Mouse (Mus musculus) MEL (cell line): ENCODE data around the gene Fam107b. TPM values are rescaled to one million over a fixed set of nuclear protein-coding genes. Genes with fewer than 3 reads are reported as not detected.

Source experiments
- DNase-seq: peaks from one replicate; pipeline ENCODE4 v3.0.0; 2011; ENCODE audit warnings: low read depth, low spot score
- H3K27ac ChIP-seq: 2 replicates; pipeline ENCODE4 v1.5.1; 2012; ENCODE audit warnings: low read depth, mild to moderate bottlenecking, control low read depth, low read length, moderate library complexity; ENCODE audit not compliant: control insufficient read depth
- H3K27me3 ChIP-seq, 2 experiments: fragments of 150-350 bp in 1 of 2; sonication (generic) in 1 of 2; 2 replicates each; pipeline ENCODE4 v1.6.1; 2012; ENCODE audit warnings: low read length in 2 of 2, mild to moderate bottlenecking in 2 of 2, improper control_type of control experiment in 1 of 2, moderate library complexity in 1 of 2; ENCODE audit not compliant: insufficient read depth in 2 of 2, control insufficient read depth in 1 of 2
- H3K36me3 ChIP-seq, 2 experiments: 2 replicates each; pipeline ENCODE4 v1.6.1; 2012 to 2014; ENCODE audit warnings: low read length in 2 of 2, improper control_type of control experiment in 1 of 2, inconsistent platforms in 1 of 2, mild to moderate bottlenecking in 1 of 2; ENCODE audit not compliant: insufficient read depth in 2 of 2, control insufficient read depth in 1 of 2
- H3K4me1 ChIP-seq, 2 experiments: fragments of 150-350 bp in 1 of 2; sonication (generic) in 1 of 2; 2 replicates each; pipeline ENCODE4 v1.6.1; 2012; ENCODE audit warnings: low read length in 2 of 2, improper control_type of control experiment in 1 of 2, mild to moderate bottlenecking in 1 of 2; ENCODE audit not compliant: insufficient read depth in 2 of 2, control insufficient read depth in 1 of 2
- H3K4me3 ChIP-seq, 2 experiments: fragments of 150-350 bp in 1 of 2; sonication (generic) in 1 of 2; 2 replicates each; pipeline ENCODE4 v1.5.1; 2012; ENCODE audit warnings: low read depth in 2 of 2, low read length in 2 of 2, mild to moderate bottlenecking in 2 of 2, moderate library complexity in 2 of 2, control low read depth in 1 of 2, improper control_type of control experiment in 1 of 2; ENCODE audit not compliant: control insufficient read depth in 1 of 2, insufficient read depth in 1 of 2
- H3K79me2 ChIP-seq: 2 replicates; pipeline ENCODE4 v1.6.1; 2012; ENCODE audit warnings: mild to moderate bottlenecking, low read length, moderate library complexity; ENCODE audit not compliant: control insufficient read depth, poor library complexity, insufficient read depth
- H3K9ac ChIP-seq: 2 replicates; pipeline ENCODE4 v1.6.1; 2012; ENCODE audit warnings: low read depth, mild to moderate bottlenecking, control low read depth, low read length, moderate library complexity; ENCODE audit not compliant: control insufficient read depth, poor library complexity, severe bottlenecking
- H3K9me3 ChIP-seq: fragments of 150-350 bp; sonication (generic); replicated peaks from 2 replicates; pipeline ENCODE4 v1.6.1; 2012; ENCODE audit warnings: mild to moderate bottlenecking, low read length, improper control_type of control experiment, moderate library complexity; ENCODE audit not compliant: insufficient read depth
- CHD1 ChIP-seq: IDR thresholded peaks from 2 replicates; pipeline ENCODE4 v1.6.1; 2012; ENCODE audit warnings: low read depth, mild to moderate bottlenecking, inconsistent platforms, low read length, improper control_type of control experiment
- CTCF ChIP-seq, 3 experiments: IDR thresholded peaks in 2 of 3; conservative IDR thresholded peaks in 1 of 3; 2 replicates each; pipeline ENCODE4 v1.5.1; 2011 to 2012; ENCODE audit warnings: low read length in 3 of 3, low read depth in 2 of 3, mild to moderate bottlenecking in 2 of 3, improper control_type of control experiment in 1 of 3, inconsistent platforms in 1 of 3, mixed read lengths in 1 of 3, moderate library complexity in 1 of 3; ENCODE audit not compliant: control insufficient read depth in 1 of 3, insufficient read depth in 1 of 3, poor library complexity in 1 of 3, severe bottlenecking in 1 of 3
- EP300 ChIP-seq, 2 experiments: IDR thresholded peaks; 2 replicates each; pipeline ENCODE4 v1.6.1; 2011; ENCODE audit warnings: improper control_type of control experiment in 2 of 2, low read length in 2 of 2, low read depth in 1 of 2, mild to moderate bottlenecking in 1 of 2
- ETS1 ChIP-seq: IDR thresholded peaks from 2 replicates; pipeline ENCODE4 v1.6.1; 2012; ENCODE audit warnings: low read depth, mild to moderate bottlenecking, inconsistent platforms, low read length, improper control_type of control experiment, moderate library complexity
- GATA1 ChIP-seq: IDR thresholded peaks from 2 replicates; pipeline ENCODE4 v1.6.1; 2011; ENCODE audit warnings: low read depth, low read length, improper control_type of control experiment
- MAFK ChIP-seq: IDR thresholded peaks from 2 replicates; pipeline ENCODE4 v1.6.1; 2011; ENCODE audit warnings: low read depth, mild to moderate bottlenecking, low read length, improper control_type of control experiment, borderline replicate concordance
- MXI1 ChIP-seq: IDR thresholded peaks from 2 replicates; pipeline ENCODE4 v1.6.1; 2011; ENCODE audit warnings: mild to moderate bottlenecking, low read depth, low read length, improper control_type of control experiment
- MYC ChIP-seq: IDR thresholded peaks from 2 replicates; pipeline ENCODE4 v1.6.1; 2011; ENCODE audit warnings: low read depth, mild to moderate bottlenecking, low read length, improper control_type of control experiment, moderate library complexity
- NELFE ChIP-seq: IDR thresholded peaks from 2 replicates; pipeline ENCODE4 v1.6.1; 2011; ENCODE audit warnings: low read depth, low read length, improper control_type of control experiment
- POLR2A ChIP-seq, 2 experiments: IDR thresholded peaks; 2 replicates each; pipeline ENCODE4 v1.6.1; 2011 to 2012; ENCODE audit warnings: low read length in 2 of 2, mild to moderate bottlenecking in 2 of 2, control low read depth in 1 of 2, improper control_type of control experiment in 1 of 2, low read depth in 1 of 2, moderate library complexity in 1 of 2; ENCODE audit not compliant: control insufficient read depth in 1 of 2, insufficient read depth in 1 of 2, poor library complexity in 1 of 2
- RCOR1 ChIP-seq: IDR thresholded peaks from 2 replicates; pipeline ENCODE4 v1.6.1; 2012; ENCODE audit warnings: low read depth, mild to moderate bottlenecking, inconsistent platforms, low read length, improper control_type of control experiment
- SIN3A ChIP-seq: IDR thresholded peaks from 2 replicates; pipeline ENCODE4 v1.6.1; 2012; ENCODE audit warnings: low read length, improper control_type of control experiment, inconsistent platforms
- SMC3 ChIP-seq: IDR thresholded peaks from 2 replicates; pipeline ENCODE4 v1.6.1; 2011; ENCODE audit warnings: low read depth, low read length, improper control_type of control experiment
- TAL1 ChIP-seq: IDR thresholded peaks from 2 replicates; pipeline ENCODE4 v1.6.1; 2012; ENCODE audit warnings: mild to moderate bottlenecking, inconsistent platforms, low read length, moderate library complexity, mixed read lengths
- TCF12 ChIP-seq: IDR thresholded peaks from 2 replicates; pipeline ENCODE4 v1.6.1; 2014; ENCODE audit warnings: low read depth, mild to moderate bottlenecking, inconsistent platforms, low read length, improper control_type of control experiment, moderate library complexity
- UBTF ChIP-seq: IDR thresholded peaks from 2 replicates; pipeline ENCODE4 v1.6.1; 2012; ENCODE audit warnings: low read depth, mild to moderate bottlenecking, inconsistent platforms, low read length, improper control_type of control experiment, moderate library complexity, borderline replicate concordance; ENCODE audit not compliant: insufficient read depth
- USF1 ChIP-seq: IDR thresholded peaks from 2 replicates; pipeline ENCODE4 v1.6.1; 2014; ENCODE audit warnings: low read depth, mild to moderate bottlenecking, inconsistent platforms, low read length, improper control_type of control experiment, moderate library complexity
- USF2 ChIP-seq, 2 experiments: IDR thresholded peaks; 2 replicates each; pipeline ENCODE4 v1.6.1; 2011 to 2012; ENCODE audit warnings: improper control_type of control experiment in 2 of 2, low read length in 2 of 2, borderline replicate concordance in 1 of 2, inconsistent platforms in 1 of 2, low read depth in 1 of 2, mild to moderate bottlenecking in 1 of 2; ENCODE audit not compliant: insufficient read depth in 1 of 2
- ZC3H11A ChIP-seq: IDR thresholded peaks from 2 replicates; pipeline ENCODE4 v1.6.1; 2012; ENCODE audit warnings: low read depth, mild to moderate bottlenecking, inconsistent platforms, low read length, improper control_type of control experiment
- polyA plus RNA-seq, 2 experiments: library from polyadenylated mRNA; stranded (reverse) in 1 of 2; unstranded in 1 of 2; fragments of >175 nt in 1 of 2; fragments of >200 nt in 1 of 2; gene quantifications; 2 replicates each; pipeline versions ENCODE4 v1.2.1 to v1.2.4; 2012; ENCODE audit warnings: low replicate concordance in 2 of 2, low read depth in 1 of 2; ENCODE audit not compliant: insufficient read length in 2 of 2, insufficient read depth in 1 of 2, missing spikeins in 1 of 2
- total RNA-seq: library from RNA; depleted of rRNA; stranded (reverse); fragments of 300-350 nt; gene quantifications from 2 replicates; pipeline ENCODE4 v1.2.3, GENCODE M21; 2012

Fam107b gene
- total and polyA plus RNA-seq, 3 experiments = 10.0 to 15.5 TPM; not detected in 1

DNA sequence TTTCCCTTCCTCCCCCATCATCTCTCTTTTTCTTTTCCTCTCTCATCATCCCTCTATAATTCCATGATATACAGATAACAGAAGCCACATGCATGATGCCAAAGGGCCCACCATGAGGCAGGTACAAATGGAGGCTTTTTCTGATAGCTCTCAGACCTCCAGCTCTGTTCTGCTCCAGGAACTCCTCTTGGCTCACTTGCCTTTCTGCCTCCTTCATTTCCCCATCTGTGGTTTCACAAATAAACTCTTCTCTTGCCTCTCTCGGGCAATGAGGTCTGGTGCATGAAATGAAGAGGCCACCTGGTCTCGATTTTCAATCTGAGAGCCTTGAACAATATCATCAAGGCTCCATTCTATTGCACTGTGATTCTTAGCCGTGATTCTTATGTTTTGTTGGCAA lies 30.1 kb downstream of the Fam107b start:
- Histone ChIP-seq H3K4me1 (peaks cover 0 to 4% of the 10 kb centered on the region in 2 experiments; a peak in 1 of 4 replicates), H3K27ac (no peak overlapping the region), H3K27me3 (no peaks in the 10 kb centered on the region), H3K36me3 (peaks cover 0 to 2% of the 10 kb centered on the region in 2 experiments; a peak in 1 of 4 replicates), H3K79me2 (no peaks in the 10 kb centered on the region), H3K4me3 (no peak overlapping the region), H3K9ac (no peak overlapping the region), H3K9me3 (no peaks in the 10 kb centered on the region)
- no peak for DNase-seq
- TF ChIP-seq GATA1 = no peak
- TF ChIP-seq USF1 = no peak
- no peak for TF ChIP-seq SMC3
- no peak for TF ChIP-seq CHD1
- TF ChIP-seq MXI1 = no peak
- no peak for TF ChIP-seq SIN3A
- no peak for TF ChIP-seq NELFE
- TF ChIP-seq MAFK = no peak
- TF ChIP-seq EP300 (IDR thresholded peaks at IDR 0.05; ENCODE audit: low read depth in 1 of 2, low read length in 2 of 2) = no peak
- TF ChIP-seq POLR2A (IDR thresholded peaks at IDR 0.05; ENCODE audit: control insufficient read depth in 1 of 2, insufficient read depth in 1 of 2, low read depth in 1 of 2, low read length in 2 of 2, poor library complexity in 1 of 2) = no peak
- no peak for TF ChIP-seq TAL1

DNA sequence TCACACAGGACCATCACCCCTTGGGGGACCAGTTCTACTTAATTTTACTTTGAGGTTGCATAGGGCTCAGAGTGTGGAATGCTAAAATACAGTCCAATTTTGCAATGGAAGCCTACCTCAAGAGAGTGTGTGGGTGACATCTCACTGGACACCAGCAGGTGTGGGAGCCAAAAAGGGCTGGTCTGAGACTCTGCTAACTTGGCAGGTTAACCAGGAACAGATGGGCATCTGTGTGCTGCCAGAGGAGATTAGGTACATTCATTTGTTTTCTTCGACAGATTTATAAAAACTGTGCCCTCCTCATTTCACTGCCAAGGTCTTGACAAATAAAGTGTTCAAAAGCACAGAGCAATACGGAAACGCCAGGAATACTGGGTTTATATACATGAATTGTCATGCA lies 32.3 kb downstream of the Fam107b start:
- TF ChIP-seq TCF12 = no peak
- TF ChIP-seq POLR2A (IDR thresholded peaks at IDR 0.05; ENCODE audit: control insufficient read depth in 1 of 2, insufficient read depth in 1 of 2, low read depth in 1 of 2, low read length in 2 of 2, poor library complexity in 1 of 2) = no peak
- no peak for TF ChIP-seq USF1
- TF ChIP-seq ETS1 = no peak
- TF ChIP-seq USF2 (IDR thresholded peaks at IDR 0.05; ENCODE audit: borderline replicate concordance in 1 of 2, insufficient read depth in 1 of 2, low read depth in 1 of 2, low read length in 2 of 2) = no peak
- TF ChIP-seq MYC = no peak
- no peak for TF ChIP-seq NELFE
- no peak for TF ChIP-seq ZC3H11A
- TF ChIP-seq CTCF (IDR thresholded peaks at IDR 0.05 in 2 of 3, conservative IDR thresholded peaks at IDR 0.05 in 1 of 3; ENCODE audit: control insufficient read depth in 1 of 3, insufficient read depth in 1 of 3, low read depth in 2 of 3, low read length in 3 of 3, poor library complexity in 1 of 3, severe bottlenecking in 1 of 3) = no peak
- TF ChIP-seq RCOR1 = no peak
- no peak for TF ChIP-seq UBTF
- no peak for TF ChIP-seq SMC3
- no peak for TF ChIP-seq MAFK
- TF ChIP-seq, all 39 proteins: peak for 0
- no peaks in the 10 kb centered on the region for H3K27me3 ChIP-seq
- H3K9me3 ChIP-seq = no peaks in the 10 kb centered on the region
- no peaks in the 10 kb centered on the region for H3K79me2 ChIP-seq
- H3K9ac ChIP-seq = no peak overlapping the region
- H3K36me3 ChIP-seq = peaks cover 0 to 2% of the 10 kb centered on the region in 2 experiments; a peak in 1 of 4 replicates
- H3K4me3 ChIP-seq = no peak overlapping the region
- DNase-seq = no peak
- no peak overlapping the region for H3K27ac ChIP-seq
- peaks cover 0 to 4% of the 10 kb centered on the region in 2 experiments; a peak in 1 of 4 replicates for H3K4me1 ChIP-seq
